Mouse (Mus musculus) hindbrain, embryonic 10.5 days (tissue): ENCODE data around the gene Snrnp25. TPM values are rescaled to one million over a fixed set of nuclear protein-coding genes. Genes with fewer than 3 reads are reported as not detected.
A peak's percentile ranks its signal among the peaks of the same experiment; 100 is the strongest.

ENCODE experiments used
- DNase-seq: peaks from one replicate; pipeline ENCODE4 v3.0.0-alpha.2; 2017; ENCODE audit warnings: low spot score
- H3K27ac ChIP-seq: fragments of 300-500 bp; sonication (generic); 2 replicates; pipeline ENCODE4 v1.5.1; 2016; ENCODE audit warnings: mild to moderate bottlenecking, moderate library complexity
- H3K27me3 ChIP-seq: fragments of 300-500 bp; sonication (generic); 2 replicates; pipeline ENCODE4 v1.6.1; 2016; ENCODE audit warnings: mild to moderate bottlenecking; ENCODE audit not compliant: poor library complexity, insufficient read depth, severe bottlenecking
- H3K36me3 ChIP-seq: fragments of 300-500 bp; sonication (generic); 2 replicates; pipeline ENCODE4 v1.6.1; 2016; ENCODE audit warnings: mild to moderate bottlenecking, moderate library complexity
- H3K4me1 ChIP-seq: fragments of 300-500 bp; sonication (generic); replicated peaks from 2 replicates; pipeline ENCODE4 v1.6.1; 2016; ENCODE audit warnings: mild to moderate bottlenecking
- H3K4me3 ChIP-seq: fragments of 300-500 bp; sonication (generic); 2 replicates; pipeline ENCODE4 v1.5.1; 2016; ENCODE audit warnings: mild to moderate bottlenecking, moderate library complexity
- H3K9me3 ChIP-seq: fragments of 300-500 bp; sonication (generic); 2 replicates; pipeline ENCODE4 v1.6.1; 2016; ENCODE audit warnings: mild to moderate bottlenecking, moderate library complexity
- WGBS: fragments of 180-500 bp; shearing (Covaris S2); methylation state at CpG from one replicate; pipeline ENCODE4 v1.1.7; 2016; 5-methylcytosine and 5-hydroxymethylcytosine counted together
- polyA plus RNA-seq: library from polyadenylated mRNA; unstranded; fragments of >200 nt; fragmentation: Nextera tagmentation; extraction: Ambion mirVana; gene quantifications from 2 replicates; pipeline ENCODE4 v1.2.1, GENCODE M21; 2016

Gene Snrnp25
- polyA plus RNA-seq, 1 experiment from 2014 or later, result 97.6 TPM

GRCm38 (mm10) chr11:32221225-32221950, 16.2 kb downstream of the Snrnp25 start:
- WGBS, result under 1% methylated on average over 46 of the region's 46 CpGs
- peak; percentile 71 for DNase-seq
- Histone ChIP-seq H3K4me1 (peaks cover 80% of the 10 kb centered on the region), H3K27me3 (peaks cover 28% of the 10 kb centered on the region), H3K36me3 (no peaks in the 10 kb centered on the region), H3K4me3 (peak overlapping the region; percentile 90), H3K27ac (peak overlapping the region; percentile 93), H3K9me3 (no peaks in the 10 kb centered on the region)

GRCm38 (mm10) chr11:32221951-32222409, 16.8 kb downstream of the Snrnp25 start, which contains the start of gene Rhbdf1:
Gene Rhbdf1 (minus strand): TSS chr11:32222300.
- Histone ChIP-seq H3K27me3 (peaks cover 28% of the 10 kb centered on the region), H3K9me3 (no peaks in the 10 kb centered on the region), H3K4me1 (peaks cover 86% of the 10 kb centered on the region), H3K36me3 (no peaks in the 10 kb centered on the region), H3K4me3 (peak within 1 kb of the TSS; percentile 90), H3K27ac (peak within 1 kb of the TSS; percentile 93)
- peak; percentile 67 for DNase-seq
- WGBS, result under 1% methylated on average over 72 of the region's 72 CpGs

- peaks cover 28% of the 10 kb centered on the region for H3K27me3 ChIP-seq
- H3K4me3 ChIP-seq, result peak overlapping the region; percentile 90
- H3K9me3 ChIP-seq, result no peaks in the 10 kb centered on the region
- WGBS, result 9% methylated on average over 21 of the region's 21 CpGs
- no peaks in the 10 kb centered on the region for H3K36me3 ChIP-seq
- no peak for DNase-seq
- H3K27ac ChIP-seq, result peak overlapping the region; percentile 93
- H3K4me1 ChIP-seq, result peaks cover 89% of the 10 kb centered on the region
Measured at GRCm38 (mm10) chr11:32222570-32223194, 17.5 kb downstream of the Snrnp25 start.

- H3K9me3 ChIP-seq, result no peaks in the 10 kb centered on the region
- H3K4me3 ChIP-seq, result no peak overlapping the region; the same call in 1 of the 2 replicates
- no peak overlapping the region for H3K27ac ChIP-seq
- H3K36me3 ChIP-seq, result peaks cover 7% of the 10 kb centered on the region
- H3K4me1 ChIP-seq, result peaks cover 83% of the 10 kb centered on the region
- WGBS, result 68% methylated on average over 4 of the region's 4 CpGs
- no peak for DNase-seq
- peaks cover 28% of the 10 kb centered on the region for H3K27me3 ChIP-seq
Measured at GRCm38 (mm10) chr11:32223297-32223967, 18.2 kb downstream of the Snrnp25 start.

GRCm38 (mm10) chr11:32224468-32225139, 19.4 kb downstream of the Snrnp25 start:
- WGBS, result 39% methylated on average over 4 of the region's 4 CpGs
- Histone ChIP-seq H3K4me3 (no peak overlapping the region), H3K36me3 (peaks cover 18% of the 10 kb centered on the region), H3K9me3 (no peaks in the 10 kb centered on the region), H3K27ac (peak overlapping the region; percentile 95), H3K4me1 (peaks cover 72% of the 10 kb centered on the region), H3K27me3 (peaks cover 28% of the 10 kb centered on the region)
- peak; percentile 45 for DNase-seq

GRCm38 (mm10) chr11:32225222-32226104, 20.2 kb downstream of the Snrnp25 start:
- H3K9me3 ChIP-seq, result no peaks in the 10 kb centered on the region
- H3K36me3 ChIP-seq, result peaks cover 27% of the 10 kb centered on the region
- H3K4me1 ChIP-seq, result peaks cover 63% of the 10 kb centered on the region
- peaks cover 28% of the 10 kb centered on the region for H3K27me3 ChIP-seq
- H3K4me3 ChIP-seq, result peak overlapping the region; percentile 83; the same call in 1 of the 2 replicates
- WGBS, result 61% methylated on average over 7 of the region's 7 CpGs
- peak overlapping the region; percentile 95 for H3K27ac ChIP-seq
- DNase-seq, result no peak

GRCm38 (mm10) chr11:32226124-32226871, 21.1 kb downstream of the Snrnp25 start, which contains the start of gene Mpg:
Gene Mpg (plus strand): TSS chr11:32226505.
- H3K27me3 ChIP-seq, result peaks cover 28% of the 10 kb centered on the region
- H3K36me3 ChIP-seq, result peaks cover 35% of the 10 kb centered on the region
- peak; percentile 89 for DNase-seq
- H3K4me3 ChIP-seq, result peak within 1 kb of the TSS; percentile 83
- H3K27ac ChIP-seq, result peak within 1 kb of the TSS; percentile 95
- H3K4me1 ChIP-seq, result peaks cover 55% of the 10 kb centered on the region
- 4% methylated on average over 47 of the region's 47 CpGs for WGBS
- no peaks in the 10 kb centered on the region for H3K9me3 ChIP-seq

GRCm38 (mm10) chr11:32227041-32227440, 21.8 kb downstream of the Snrnp25 start:
- Histone ChIP-seq H3K4me3 (peak overlapping the region; percentile 83), H3K9me3 (no peaks in the 10 kb centered on the region), H3K27me3 (peaks cover 28% of the 10 kb centered on the region), H3K36me3 (peaks cover 43% of the 10 kb centered on the region), H3K27ac (peak overlapping the region; percentile 95), H3K4me1 (peaks cover 47% of the 10 kb centered on the region)
- DNase-seq, result no peak
- 55% methylated on average over 1 of the region's 1 CpGs for WGBS

- H3K4me3 ChIP-seq, result peak overlapping the region; percentile 83; the same call in 1 of the 2 replicates
- H3K9me3 ChIP-seq, result no peaks in the 10 kb centered on the region
- H3K27ac ChIP-seq, result 0 out of 2 replicates have a peak overlapping the region, but pooled peaks have one; percentile 8
- WGBS, result 90% methylated on average over 9 of the region's 9 CpGs
- peaks cover 24% of the 10 kb centered on the region for H3K27me3 ChIP-seq
- H3K4me1 ChIP-seq, result peaks cover 42% of the 10 kb centered on the region
- DNase-seq, result no peak
- H3K36me3 ChIP-seq, result peaks cover 48% of the 10 kb centered on the region
Measured at GRCm38 (mm10) chr11:32227555-32227954, 22.3 kb downstream of the Snrnp25 start.

- H3K4me1 ChIP-seq, result peaks cover 39% of the 10 kb centered on the region
- no peak overlapping the region for H3K4me3 ChIP-seq
- H3K27ac ChIP-seq, result no peak overlapping the region
- H3K9me3 ChIP-seq, result no peaks in the 10 kb centered on the region
- H3K27me3 ChIP-seq, result peaks cover 16% of the 10 kb centered on the region
- WGBS, result 87% methylated on average over 3 of the region's 3 CpGs
- no peak for DNase-seq
- H3K36me3 ChIP-seq, result peaks cover 56% of the 10 kb centered on the region
Measured at GRCm38 (mm10) chr11:32228292-32228845, 23.2 kb downstream of the Snrnp25 start.

GRCm38 (mm10) chr11:32230220-32230619, 25.0 kb downstream of the Snrnp25 start:
- Histone ChIP-seq H3K4me3 (no peak overlapping the region), H3K36me3 (peaks cover 75% of the 10 kb centered on the region), H3K9me3 (no peaks in the 10 kb centered on the region), H3K27ac (no peak overlapping the region), H3K27me3 (no peaks in the 10 kb centered on the region), H3K4me1 (peaks cover 30% of the 10 kb centered on the region)
- 87% methylated on average over 4 of the region's 4 CpGs for WGBS
- DNase-seq, result no peak
